Mouse (Mus musculus) forebrain, embryonic 10.5 days (tissue): Measurements from ENCODE around the gene Slc2a3. TPM values are rescaled to one million over a fixed set of nuclear protein-coding genes. Genes with fewer than 3 reads are reported as not detected.
"Not testable (repeated sequence)": the region's sequence is repeated elsewhere in the genome, so short reads cannot be mapped to it uniquely, and the experiment has no call there.

Experiments
- DNase-seq: peaks from one replicate; pipeline ENCODE4 v3.0.0-alpha.2; 2017; ENCODE audit warnings: low spot score; ENCODE audit errors: extremely low spot score
- H3K27ac ChIP-seq: fragments of 300-500 bp; sonication (generic); 2 replicates; pipeline ENCODE4 v1.5.1; 2016; ENCODE audit warnings: mild to moderate bottlenecking
- H3K27me3 ChIP-seq: fragments of 300-500 bp; sonication (generic); 2 replicates; pipeline ENCODE4 v1.6.1; 2016; ENCODE audit warnings: mild to moderate bottlenecking; ENCODE audit not compliant: poor library complexity, severe bottlenecking
- H3K36me3 ChIP-seq: fragments of 300-500 bp; sonication (generic); replicated peaks from 2 replicates; pipeline ENCODE4 v1.6.1; 2016; ENCODE audit warnings: mild to moderate bottlenecking, moderate library complexity
- H3K4me1 ChIP-seq: fragments of 300-500 bp; sonication (generic); 2 replicates; pipeline ENCODE4 v1.6.1; 2016
- H3K4me3 ChIP-seq: fragments of 300-500 bp; sonication (generic); 2 replicates; pipeline ENCODE4 v1.5.1; 2016; ENCODE audit warnings: mild to moderate bottlenecking, moderate library complexity
- H3K9me3 ChIP-seq: fragments of 300-500 bp; sonication (generic); 2 replicates; pipeline ENCODE4 v1.6.1; 2016; ENCODE audit warnings: mild to moderate bottlenecking, moderate library complexity
- WGBS: fragments of 180-500 bp; shearing (Covaris S2); methylation state at CpG from one replicate; pipeline ENCODE4 v1.1.7; 2016; 5-methylcytosine and 5-hydroxymethylcytosine counted together
- polyA plus RNA-seq: library from polyadenylated mRNA; unstranded; fragments of >200 nt; fragmentation: Nextera tagmentation; extraction: Ambion mirVana; gene quantifications from 2 replicates; pipeline ENCODE4 v1.2.1, GENCODE M21; 2016

Gene Slc2a3
- polyA plus RNA-seq, 1 experiment from 2014 or later = 67.3 TPM

DNA sequence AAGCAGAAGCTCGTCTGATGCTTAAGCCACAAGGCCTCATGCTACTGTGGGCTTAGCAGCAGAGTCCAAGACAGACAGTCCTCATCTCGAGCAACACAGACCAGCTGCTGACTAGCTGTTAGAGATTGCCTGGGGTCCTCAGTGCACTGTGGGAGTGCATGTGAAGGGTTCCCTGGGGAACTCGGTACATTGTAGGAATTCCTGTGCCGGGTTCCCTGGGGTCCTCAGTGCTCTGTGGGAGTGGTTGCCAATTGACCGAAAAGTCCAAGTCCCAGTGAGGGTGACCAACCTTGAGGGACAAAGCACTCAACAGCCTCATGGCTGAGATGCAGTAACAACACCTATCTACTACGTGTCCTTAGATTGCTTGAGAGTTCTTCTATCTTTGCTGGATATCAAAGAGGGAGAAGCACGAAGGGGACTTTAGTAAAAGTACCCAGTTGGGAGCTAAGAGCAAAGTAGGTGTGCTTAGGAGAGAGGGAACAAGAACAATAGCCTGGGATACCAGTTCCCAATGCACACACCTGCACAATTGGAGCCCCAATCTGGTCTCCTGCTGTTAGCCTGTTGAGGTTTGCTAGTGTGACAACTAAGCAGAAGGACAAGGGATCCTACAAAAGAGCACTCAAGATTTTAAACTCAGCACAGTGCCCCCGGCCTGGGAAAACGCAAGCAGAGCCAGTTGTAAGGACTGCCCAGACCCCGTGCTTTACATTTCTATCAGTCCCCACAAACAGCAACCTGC lies 56.8 kb downstream of the Slc2a3 start:
- no peaks in the 10 kb centered on the region for H3K36me3 ChIP-seq
- H3K27me3 ChIP-seq = peaks cover 55% of the 10 kb centered on the region
- no peak for DNase-seq
- no peaks in the 10 kb centered on the region for H3K9me3 ChIP-seq
- peak overlapping the region; percentile 48; the same call in 1 of the 2 replicates for H3K27ac ChIP-seq
- 13% methylated on average over 10 of the region's 10 CpGs for WGBS
- H3K4me1 ChIP-seq = peaks cover 56% of the 10 kb centered on the region
- no peak overlapping the region for H3K4me3 ChIP-seq

DNA sequence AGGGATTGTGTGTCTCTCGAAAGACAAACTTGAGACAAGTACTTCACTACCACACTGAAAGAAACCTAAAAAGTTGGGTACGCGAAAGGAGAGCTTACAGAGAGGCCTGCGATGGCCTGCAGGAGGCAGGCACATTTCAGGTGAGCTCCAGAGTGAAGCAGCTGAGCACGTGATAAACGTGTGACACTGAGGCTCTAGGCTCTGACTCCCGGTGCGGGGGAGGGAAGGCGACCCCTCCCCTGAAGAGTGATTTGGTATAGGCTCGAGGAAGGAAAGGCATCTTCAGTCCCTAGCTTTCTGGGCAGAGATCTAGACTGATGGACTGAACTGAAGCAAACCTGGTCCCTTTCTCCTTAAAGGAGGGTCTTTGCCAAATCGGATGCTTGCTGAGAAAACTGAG lies 58.1 kb downstream of the Slc2a3 start:
- peaks cover 55% of the 10 kb centered on the region for H3K27me3 ChIP-seq
- no peak for DNase-seq
- H3K9me3 ChIP-seq = no peaks in the 10 kb centered on the region
- no peak overlapping the region for H3K4me3 ChIP-seq
- H3K36me3 ChIP-seq = no peaks in the 10 kb centered on the region
- H3K27ac ChIP-seq = no peak overlapping the region
- 17% methylated on average over 11 of the region's 11 CpGs for WGBS
- peaks cover 59% of the 10 kb centered on the region for H3K4me1 ChIP-seq

DNA sequence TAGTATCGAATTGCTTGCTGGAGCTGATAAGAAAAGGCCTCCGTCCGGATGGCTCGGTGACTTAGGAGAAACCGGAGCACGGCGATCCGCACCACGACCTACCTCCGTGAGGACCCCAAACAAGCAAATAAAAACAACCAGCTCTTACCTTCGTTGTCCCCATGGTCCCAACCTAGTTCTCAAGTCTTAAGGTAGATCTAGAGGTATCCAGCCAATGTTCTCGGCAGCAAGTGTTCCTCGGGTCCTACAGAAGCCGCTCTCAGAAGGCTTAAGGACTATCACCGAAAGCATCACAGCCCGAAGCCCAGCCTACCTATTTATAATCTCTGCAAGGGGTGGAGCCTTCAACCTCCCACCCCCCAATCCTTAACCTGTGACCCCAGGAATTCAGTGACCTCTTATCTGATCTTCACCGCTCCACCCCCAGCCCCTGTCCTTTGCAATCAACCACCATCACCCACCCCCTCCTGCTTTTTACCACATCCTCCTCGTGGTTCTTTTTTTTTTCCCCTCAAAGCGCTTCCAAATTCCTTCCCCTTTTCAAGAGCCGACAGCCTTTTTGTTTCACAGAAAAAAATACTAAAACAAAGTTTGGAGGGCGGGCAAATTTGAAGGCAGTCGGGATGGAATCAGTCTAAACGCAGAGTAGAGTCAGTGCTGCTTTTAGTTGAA lies 59.1 kb downstream of the Slc2a3 start:
- Histone ChIP-seq H3K27me3 (peaks cover 55% of the 10 kb centered on the region), H3K9me3 (no peaks in the 10 kb centered on the region), H3K4me1 (peaks cover 59% of the 10 kb centered on the region), H3K4me3 (peak overlapping the region; percentile 65), H3K27ac (peak overlapping the region; percentile 77), H3K36me3 (peaks cover 5% of the 10 kb centered on the region; the same call in 1 of the 2 replicates)
- WGBS = 2% methylated on average over 23 of the region's 23 CpGs
- DNase-seq = peak; percentile 46

DNA sequence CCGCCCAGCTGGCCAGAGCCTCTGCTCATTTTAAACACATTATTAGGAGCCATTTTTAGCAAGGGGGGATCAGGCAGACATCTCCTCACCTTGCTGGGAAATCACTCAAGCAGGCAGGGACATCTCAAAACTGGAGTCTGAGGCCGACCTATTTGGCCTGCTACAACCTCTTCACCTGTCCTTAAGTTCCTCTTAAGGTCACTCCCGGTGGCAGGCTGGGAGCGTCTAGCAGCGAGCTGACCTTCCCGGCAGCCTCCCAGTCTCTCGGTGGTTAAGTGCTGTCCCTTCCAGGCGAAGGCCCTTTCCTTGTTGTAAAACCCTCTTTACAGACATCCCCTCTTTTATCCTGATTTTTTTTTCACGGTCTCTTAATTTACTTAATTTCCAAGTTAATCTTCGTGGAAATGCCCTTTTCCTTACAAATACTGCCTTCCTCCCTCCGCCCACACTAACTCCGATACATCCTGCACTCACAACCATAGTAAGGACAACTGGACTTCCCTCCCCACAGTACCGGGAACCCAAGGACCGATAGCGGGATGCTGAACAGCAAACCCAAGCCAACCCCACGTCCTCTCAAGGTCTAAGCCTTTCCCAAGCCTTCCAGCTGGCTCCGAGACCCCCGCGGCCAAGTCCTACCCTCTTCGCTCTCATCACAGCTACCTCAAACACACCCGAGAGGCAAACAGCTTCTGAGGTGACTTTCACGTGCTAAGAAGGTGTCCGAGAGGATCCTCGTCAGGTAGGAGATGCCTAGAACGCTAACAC lies 59.8 kb downstream of the Slc2a3 start:
- H3K27ac ChIP-seq = peak overlapping the region; percentile 77
- no peaks in the 10 kb centered on the region for H3K9me3 ChIP-seq
- peak; percentile 24 for DNase-seq
- H3K27me3 ChIP-seq = peaks cover 55% of the 10 kb centered on the region
- peak overlapping the region; percentile 65 for H3K4me3 ChIP-seq
- H3K4me1 ChIP-seq = peaks cover 59% of the 10 kb centered on the region
- 1% methylated on average over 25 of the region's 25 CpGs for WGBS
- H3K36me3 ChIP-seq = peaks cover 11% of the 10 kb centered on the region

DNA sequence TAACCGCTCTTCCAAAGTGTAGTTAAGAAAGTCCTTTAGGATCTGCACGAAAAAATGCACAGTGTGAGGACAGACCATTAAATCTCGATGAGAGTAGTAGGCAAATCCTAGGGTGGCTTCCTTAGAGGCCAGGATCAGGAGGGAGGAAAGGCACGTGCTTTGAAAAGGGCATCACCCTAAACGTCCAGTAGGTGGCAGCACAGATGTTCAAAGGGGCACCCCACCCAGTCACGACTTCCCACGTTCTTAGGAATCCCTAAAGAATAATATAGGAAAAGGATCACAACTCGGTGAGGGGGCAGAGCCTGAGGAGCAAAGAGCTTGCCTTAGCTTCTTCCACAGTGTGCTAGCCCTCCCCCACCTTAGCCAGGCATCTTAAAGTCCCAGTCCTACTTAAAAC lies 61.5 kb downstream of the Slc2a3 start:
- Histone ChIP-seq H3K27me3 (peaks cover 46% of the 10 kb centered on the region), H3K9me3 (no peaks in the 10 kb centered on the region), H3K4me1 (peaks cover 54% of the 10 kb centered on the region), H3K4me3 (peak overlapping the region; percentile 65), H3K36me3 (peaks cover 25% of the 10 kb centered on the region), H3K27ac (peak overlapping the region; percentile 44; the same call in 1 of the 2 replicates)
- WGBS = 13% methylated on average over 8 of the region's 8 CpGs
- DNase-seq = peak; percentile 66

DNA sequence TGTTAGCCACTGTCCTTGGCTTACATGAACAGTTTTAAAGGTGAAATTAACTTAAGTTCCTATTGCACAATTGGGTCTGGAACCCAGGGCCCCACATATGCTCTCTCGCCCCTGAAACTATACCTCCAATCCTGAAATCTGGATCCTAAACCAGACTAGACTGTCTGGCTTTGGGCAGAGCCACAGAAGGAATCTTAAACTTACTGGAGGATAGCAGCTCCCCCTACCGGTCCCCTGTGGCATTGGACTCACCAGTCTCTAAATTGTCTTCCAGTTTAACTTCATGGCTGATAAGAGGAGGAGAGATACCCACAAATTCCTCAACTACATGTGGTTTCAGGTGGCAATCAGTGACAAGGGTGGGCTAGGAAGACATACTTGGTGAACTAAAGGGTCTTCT lies 81.5 kb downstream of the Slc2a3 start:
- peak; percentile 56 for DNase-seq
- WGBS = 26% methylated on average over 2 of the region's 2 CpGs
- Histone ChIP-seq H3K4me3 (no peak overlapping the region), H3K4me1 (peaks cover 15% of the 10 kb centered on the region), H3K9me3 (no peaks in the 10 kb centered on the region), H3K27me3 (no peaks in the 10 kb centered on the region), H3K27ac (no peak overlapping the region), H3K36me3 (no peaks in the 10 kb centered on the region)

DNA sequence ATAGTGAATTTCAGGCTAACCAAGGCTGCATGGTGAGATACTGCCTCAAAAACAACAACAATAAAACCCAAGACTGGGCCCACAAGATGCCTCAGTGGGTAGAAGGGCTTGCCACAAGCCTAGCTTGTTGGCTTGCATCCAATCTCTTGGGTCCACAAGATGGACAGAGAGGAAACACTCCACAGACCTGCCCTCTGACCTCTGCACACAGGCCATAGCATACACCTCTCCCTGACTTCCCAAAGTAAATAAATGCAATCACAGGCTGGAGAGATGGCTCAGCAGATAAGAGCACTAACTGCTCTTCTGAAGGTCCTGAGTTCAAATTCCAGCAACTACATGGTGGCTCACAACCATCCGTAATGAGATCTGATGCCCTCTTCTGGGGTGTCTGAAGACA lies 83.2 kb downstream of the Slc2a3 start:
- not testable (repeated sequence) for H3K36me3 ChIP-seq, H3K4me3 ChIP-seq, H3K27me3 ChIP-seq, DNase-seq, H3K27ac ChIP-seq, H3K9me3 ChIP-seq
- H3K4me1 ChIP-seq = peaks cover 19% of the 10 kb centered on the region
- 90% methylated on average over 1 of the region's 1 CpGs for WGBS

DNA sequence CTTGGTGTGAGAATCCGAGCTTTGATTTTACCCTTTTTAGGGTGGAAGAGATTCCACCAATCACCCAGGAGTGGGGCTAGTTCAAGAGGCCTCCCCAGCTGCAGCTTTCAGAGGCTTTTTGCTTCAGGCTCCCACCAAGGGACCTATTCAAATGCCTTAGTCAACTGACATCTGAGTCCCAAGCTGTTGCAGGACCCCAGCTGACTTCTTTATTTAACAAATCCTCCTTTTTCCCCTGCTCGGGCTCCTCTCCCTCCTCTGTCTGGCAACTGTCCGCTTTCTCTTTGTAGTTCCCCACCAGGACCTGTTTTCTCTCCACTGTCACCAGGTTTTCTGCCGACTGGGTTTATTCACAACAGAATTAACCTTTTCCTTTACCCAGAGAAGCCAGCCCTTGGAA lies 85.6 kb downstream of the Slc2a3 start:
- H3K9me3 ChIP-seq = no peaks in the 10 kb centered on the region
- 3% methylated on average over 4 of the region's 4 CpGs for WGBS
- H3K36me3 ChIP-seq = no peaks in the 10 kb centered on the region
- H3K4me3 ChIP-seq = no peak overlapping the region
- 0 out of 2 replicates have a peak overlapping the region, but pooled peaks have one; percentile 21 for H3K27ac ChIP-seq
- no peaks in the 10 kb centered on the region for H3K27me3 ChIP-seq
- no peak for DNase-seq
- H3K4me1 ChIP-seq = peaks cover 19% of the 10 kb centered on the region

DNA sequence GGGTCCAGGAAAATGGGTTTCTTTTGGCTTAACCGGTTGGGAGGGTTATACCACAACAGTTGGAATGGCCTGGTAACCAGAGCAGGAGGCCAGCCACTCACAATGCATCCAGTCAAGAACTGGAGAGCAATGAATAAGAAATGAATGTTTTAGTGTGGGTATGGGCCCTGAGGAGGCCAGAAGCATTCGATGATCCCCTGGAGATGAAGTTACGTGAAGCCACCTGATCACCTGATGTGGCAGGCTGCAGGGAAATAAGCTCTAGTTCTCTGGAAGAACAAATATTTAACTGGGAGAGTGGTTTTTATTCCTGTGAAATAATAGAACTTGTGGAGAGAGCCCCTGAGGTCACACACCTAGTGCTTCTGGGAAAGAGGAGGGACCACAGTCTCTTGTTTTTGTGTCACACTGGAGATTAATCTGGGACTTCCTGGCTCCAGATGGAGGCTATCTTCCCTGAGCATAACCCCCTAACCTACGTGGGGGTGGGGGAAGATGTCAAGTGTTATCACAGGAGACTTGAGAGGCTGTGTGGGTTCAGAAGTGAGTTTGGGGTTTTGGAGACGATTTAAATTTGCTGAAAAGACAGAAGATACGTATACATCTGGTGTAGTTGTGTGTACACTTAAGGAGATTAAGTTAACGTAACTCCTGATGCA lies 86.6 kb downstream of the Slc2a3 start:
- no peaks in the 10 kb centered on the region for H3K9me3 ChIP-seq
- H3K27me3 ChIP-seq = no peaks in the 10 kb centered on the region
- no peak for DNase-seq
- 63% methylated on average over 7 of the region's 7 CpGs for WGBS
- no peaks in the 10 kb centered on the region for H3K36me3 ChIP-seq
- H3K27ac ChIP-seq = no peak overlapping the region
- H3K4me3 ChIP-seq = no peak overlapping the region
- H3K4me1 ChIP-seq = peaks cover 19% of the 10 kb centered on the region

DNA sequence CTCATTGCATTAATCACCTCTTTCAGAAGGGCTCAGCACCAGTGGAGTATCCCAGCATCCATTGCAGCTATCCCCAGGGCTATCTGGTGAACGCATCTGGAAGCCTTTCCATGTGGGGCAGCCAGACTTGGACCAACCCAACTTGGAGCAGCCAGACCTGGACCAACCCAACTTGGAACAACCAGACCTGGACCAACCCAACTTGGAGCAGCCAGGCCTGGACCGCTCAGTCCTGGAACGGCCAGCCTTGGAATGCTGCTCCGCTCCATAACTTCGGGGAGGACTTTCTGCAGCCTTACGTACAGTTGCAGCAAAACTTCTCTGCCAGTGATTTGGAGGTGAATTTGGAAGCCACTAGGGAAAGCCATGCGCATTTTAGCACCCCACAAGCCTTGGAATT lies 88.3 kb downstream of the Slc2a3 start:
- not testable (repeated sequence) for H3K27me3 ChIP-seq, H3K9me3 ChIP-seq, H3K27ac ChIP-seq, DNase-seq, H3K4me3 ChIP-seq, H3K36me3 ChIP-seq
- WGBS = 92% methylated on average over 7 of the region's 7 CpGs
- peaks cover 19% of the 10 kb centered on the region for H3K4me1 ChIP-seq

DNA sequence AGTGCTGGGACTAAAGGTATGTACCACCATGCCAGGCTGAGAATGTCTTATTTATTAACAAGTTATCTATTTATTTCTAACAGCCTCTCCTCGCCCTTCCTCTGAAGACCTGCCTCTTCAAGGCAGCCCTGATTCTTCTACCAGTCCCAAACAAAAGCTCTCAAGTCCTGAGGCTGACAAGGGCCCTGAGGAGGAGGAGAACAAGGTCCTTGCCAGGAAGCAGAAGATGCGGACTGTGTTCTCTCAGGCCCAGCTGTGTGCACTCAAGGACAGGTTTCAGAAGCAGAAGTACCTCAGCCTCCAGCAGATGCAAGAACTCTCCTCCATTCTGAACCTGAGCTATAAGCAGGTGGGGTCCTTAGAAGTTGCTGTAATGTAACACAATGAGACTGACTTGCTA lies 90.0 kb downstream of the Slc2a3 start:
- Histone ChIP-seq H3K4me3 (no peak overlapping the region), H3K27me3 (peaks cover 26% of the 10 kb centered on the region), H3K36me3 (no peaks in the 10 kb centered on the region), H3K27ac (no peak overlapping the region), H3K9me3 (no peaks in the 10 kb centered on the region), H3K4me1 (peaks cover 25% of the 10 kb centered on the region)
- WGBS = 88% methylated on average over 2 of the region's 2 CpGs
- DNase-seq = no peak

DNA sequence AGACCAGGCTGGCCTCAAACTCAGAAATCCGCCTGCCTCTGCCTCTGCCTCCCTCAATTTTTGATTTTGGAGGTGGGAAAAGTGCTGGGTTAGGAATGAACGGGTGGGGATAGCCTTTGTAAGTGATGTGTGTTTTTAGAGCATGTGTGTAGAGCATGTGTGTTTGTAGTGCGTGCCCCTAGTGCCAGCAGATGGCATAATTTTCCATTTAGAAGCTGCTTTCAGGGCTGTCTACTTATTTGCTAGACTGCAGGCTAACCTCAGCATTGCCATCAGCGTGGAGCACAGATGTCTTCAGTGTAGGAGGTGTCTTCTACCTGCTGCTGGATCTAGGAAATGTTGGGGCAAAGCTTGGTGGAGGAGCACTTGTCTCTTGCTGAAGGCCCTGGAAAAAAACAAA lies 92.6 kb downstream of the Slc2a3 start:
- no peak overlapping the region for H3K4me3 ChIP-seq
- WGBS = 78% methylated on average over 4 of the region's 4 CpGs
- peaks cover 7% of the 10 kb centered on the region for H3K4me1 ChIP-seq
- peaks cover 34% of the 10 kb centered on the region for H3K27me3 ChIP-seq
- no peak for DNase-seq
- no peak overlapping the region for H3K27ac ChIP-seq
- H3K36me3 ChIP-seq = no peaks in the 10 kb centered on the region
- H3K9me3 ChIP-seq = no peaks in the 10 kb centered on the region
